Mouse (Mus musculus): ENCODE data around the gene Gabpb1. TPM values are rescaled to one million over a fixed set of nuclear protein-coding genes. Genes with fewer than 3 reads are reported as not detected.

Gabpb1 gene
- total RNA-seq (2021) = 10 to 100 TPM; 18.2 to 18.5 TPM
- long read RNA-seq, experiment 1, full-length matches to known transcripts = 3 of 11 reads
- long read RNA-seq, experiment 1, partial matches to known transcripts = 0 of 11 reads
- long read RNA-seq, experiment 1, other reads (novel, unspliced or antisense) = 8 of 11 reads
- long read RNA-seq, experiment 2, full-length matches to known transcripts = 10 of 23 reads
- long read RNA-seq, experiment 2, partial matches to known transcripts = 3 of 23 reads
- long read RNA-seq, experiment 2, other reads (novel, unspliced or antisense) = 10 of 23 reads

DNA sequence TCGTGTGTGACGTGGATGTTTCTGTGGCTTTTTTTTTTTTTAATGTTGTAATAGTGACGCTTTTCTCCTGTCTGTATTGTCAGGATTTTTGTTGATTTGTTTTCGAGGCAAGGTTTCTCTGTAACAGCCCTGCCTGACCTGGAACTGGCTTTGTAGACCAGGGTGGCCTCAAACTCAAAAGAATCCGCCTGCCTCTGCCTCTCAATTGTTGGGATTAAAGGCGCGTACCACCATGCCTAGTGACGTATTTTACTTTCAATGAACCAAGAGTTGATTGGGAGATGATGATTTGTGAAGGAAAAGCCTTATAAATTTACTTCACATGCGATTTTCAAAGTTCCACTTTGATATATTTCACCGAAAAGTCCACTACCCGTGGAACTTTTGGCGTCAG, at the start of gene Gabpb1:
Gabpb1 (minus strand) TSS at position 216 of the 394 bp plus-strand sequence.
- peak within 1 kb of the TSS; percentile 99 for H3K27ac ChIP-seq
- TF ChIP-seq CTCF (conservative IDR thresholded peaks at IDR 0.05) = no peak
- DNase-seq (ENCODE audit: low spot score in 2 of 2) = peak; percentile 4 to 19
- H3K4me3 ChIP-seq = peak within 1 kb of the TSS; percentile 94

GRCm38 (mm10) chr2:126712950-126713349, 36.8 kb upstream of the Gabpb1 start:
- no peak for DNase-seq (ENCODE audit: low spot score in 2 of 2)
- TF ChIP-seq CTCF (conservative IDR thresholded peaks at IDR 0.05) = no peak
- Histone ChIP-seq H3K4me3 (no peak overlapping the region), H3K27ac (no peak overlapping the region)

DNA sequence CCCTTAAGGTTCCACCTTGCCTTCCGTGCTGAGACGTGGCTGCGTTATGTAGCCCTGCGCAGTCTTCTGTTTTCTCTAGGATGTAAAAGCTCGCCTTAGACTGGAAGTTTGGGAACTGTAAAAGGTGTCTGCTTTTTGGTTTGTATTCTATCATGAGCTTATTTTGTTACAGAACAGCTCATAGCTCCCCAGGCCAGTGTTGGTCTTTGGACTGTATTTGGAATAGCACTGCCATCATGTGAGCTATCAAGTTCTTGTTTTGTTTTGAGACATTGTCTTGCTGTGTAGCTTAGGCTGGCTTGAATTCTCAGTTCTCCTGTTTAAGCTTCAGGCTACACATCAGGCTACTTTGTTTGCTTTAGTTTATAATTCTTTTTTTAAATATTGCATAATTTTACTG, 36.4 kb upstream of the Gabpb1 start:
- no peak overlapping the region for H3K4me3 ChIP-seq
- TF ChIP-seq CTCF (conservative IDR thresholded peaks at IDR 0.05) = no peak
- no peak overlapping the region for H3K27ac ChIP-seq
- DNase-seq (ENCODE audit: low spot score in 2 of 2) = no peak

DNA sequence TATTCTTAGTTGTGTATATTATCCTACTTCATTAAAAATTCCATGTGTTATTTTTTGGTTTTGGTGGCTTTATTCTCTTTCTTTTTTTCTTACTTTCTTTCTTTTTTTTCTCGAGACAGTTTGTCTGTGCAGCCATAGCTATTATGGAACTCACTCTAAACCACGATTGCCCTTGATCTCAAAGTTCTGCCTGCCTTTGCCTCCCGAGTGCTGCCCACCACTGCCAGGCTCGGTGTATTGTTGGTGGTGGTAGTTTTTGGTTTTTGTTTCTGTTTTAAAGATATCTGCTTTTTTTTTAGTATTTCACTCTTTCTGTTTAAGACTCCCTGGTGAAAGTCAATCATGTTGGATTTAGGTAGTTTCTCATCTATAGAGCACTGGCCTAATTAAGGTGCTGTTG, 32.2 kb upstream of the Gabpb1 start:
- TF ChIP-seq CTCF (conservative IDR thresholded peaks at IDR 0.05) = no peak
- no peak overlapping the region for H3K27ac ChIP-seq
- H3K4me3 ChIP-seq = peak overlapping the region; percentile 87
- no peak for DNase-seq (ENCODE audit: low spot score in 2 of 2)

- Histone ChIP-seq H3K27ac (peak overlapping the region; percentile 91), H3K4me3 (peak overlapping the region; percentile 87)
- no peak for DNase-seq (ENCODE audit: low spot score in 2 of 2)
- TF ChIP-seq CTCF (conservative IDR thresholded peaks at IDR 0.05) = no peak
Measured at GRCm38 (mm10) chr2:126707438-126707779, 31.3 kb upstream of the Gabpb1 start.

DNA sequence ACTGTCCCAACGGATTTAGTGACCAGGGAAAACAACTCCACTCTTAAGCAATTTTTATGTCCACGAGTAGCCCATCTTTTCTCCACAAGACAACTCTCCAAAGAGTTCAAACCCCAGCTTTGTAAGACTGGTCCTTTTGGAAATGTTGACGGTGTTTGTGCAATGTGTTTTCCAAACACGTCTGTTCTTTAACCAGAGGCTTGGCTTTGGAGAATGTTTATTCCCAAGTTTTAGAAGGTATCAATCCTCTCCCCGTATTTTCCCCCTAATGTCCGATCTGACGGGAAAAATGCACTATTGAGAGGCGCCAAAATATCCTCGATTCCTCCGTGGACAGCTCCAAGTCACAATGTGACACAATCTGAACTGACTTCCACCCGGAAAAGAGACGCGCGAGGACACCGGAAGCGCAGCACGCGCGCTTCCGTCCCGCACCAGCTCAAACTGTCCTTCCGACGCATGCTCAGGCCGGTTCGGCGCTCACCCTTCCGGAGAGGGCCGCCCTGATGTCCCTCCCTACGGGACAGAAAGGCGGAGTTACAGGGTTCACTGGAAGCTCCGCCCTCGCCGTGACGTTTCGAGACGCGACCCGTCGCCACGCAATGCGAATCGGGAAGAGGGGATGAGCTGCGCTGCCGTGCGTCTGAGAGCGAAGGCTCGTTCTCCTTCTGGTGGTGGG, 30.8 kb upstream of the Gabpb1 start, which contains the start of gene Usp8:
Usp8 (plus strand) TSS at position 570 of the 679 bp plus-strand sequence.
- peak within 1 kb of the TSS; percentile 87 for H3K4me3 ChIP-seq
- no peak for TF ChIP-seq CTCF (conservative IDR thresholded peaks at IDR 0.05)
- H3K27ac ChIP-seq = peak within 1 kb of the TSS; percentile 91
- DNase-seq (ENCODE audit: low spot score in 2 of 2) = peak; percentile 98 to 99

- TF ChIP-seq CTCF (conservative IDR thresholded peaks at IDR 0.05) = no peak
- Histone ChIP-seq H3K4me3 (no peak overlapping the region), H3K27ac (no peak overlapping the region)
- no peak for DNase-seq (ENCODE audit: low spot score in 2 of 2)
Measured at GRCm38 (mm10) chr2:126695285-126695684, 19.1 kb upstream of the Gabpb1 start.

DNA sequence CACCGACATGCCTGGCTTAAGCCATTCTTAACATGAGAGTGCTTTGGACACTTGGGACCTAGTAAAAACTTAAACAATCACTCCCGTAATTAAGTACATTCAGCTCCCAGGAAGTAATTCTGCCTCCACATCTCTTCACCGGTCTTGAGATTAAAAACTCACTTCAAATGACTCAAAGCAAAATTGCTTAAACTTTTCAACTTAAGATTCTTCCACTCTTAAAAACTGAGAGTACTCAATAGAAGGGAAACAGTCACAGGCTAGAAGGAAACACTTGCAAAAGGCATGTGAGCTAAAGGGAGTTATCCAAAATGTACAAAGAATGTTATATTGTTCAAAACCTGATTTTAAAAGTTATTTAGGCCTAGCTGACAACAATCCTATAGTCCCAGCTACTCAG, 15.2 kb upstream of the Gabpb1 start:
- Histone ChIP-seq H3K27ac (no peak overlapping the region), H3K4me3 (no peak overlapping the region)
- no peak for TF ChIP-seq CTCF (conservative IDR thresholded peaks at IDR 0.05)
- DNase-seq (ENCODE audit: low spot score in 2 of 2) = no peak

- Histone ChIP-seq H3K4me3 (no peak overlapping the region), H3K27ac (peak overlapping the region; percentile 40; the same call in 1 of the 2 replicates)
- DNase-seq (ENCODE audit: low spot score in 2 of 2) = no peak
- no peak for TF ChIP-seq CTCF (conservative IDR thresholded peaks at IDR 0.05)
Measured at GRCm38 (mm10) chr2:126682937-126683336, 6.8 kb upstream of the Gabpb1 start.

GRCm38 (mm10) chr2:126682333-126682732, 6.2 kb upstream of the Gabpb1 start:
- Histone ChIP-seq H3K4me3 (no peak overlapping the region), H3K27ac (peak overlapping the region; percentile 40; the same call in 1 of the 2 replicates)
- DNase-seq (ENCODE audit: low spot score in 2 of 2) = no peak
- TF ChIP-seq CTCF (conservative IDR thresholded peaks at IDR 0.05) = no peak

GRCm38 (mm10) chr2:126677366-126677765, 1.2 kb upstream of the Gabpb1 start:
- Histone ChIP-seq H3K27ac (no peak overlapping the region), H3K4me3 (no peak overlapping the region)
- no peak for DNase-seq (ENCODE audit: low spot score in 2 of 2)
- TF ChIP-seq CTCF (conservative IDR thresholded peaks at IDR 0.05) = no peak

GRCm38 (mm10) chr2:126675169-126676121, 692 bp downstream of the Gabpb1 start:
- peak; percentile 79 to 86 for DNase-seq (ENCODE audit: low spot score in 2 of 2)
- Histone ChIP-seq H3K27ac (peak overlapping the region; percentile 99), H3K4me3 (peak overlapping the region; percentile 94)
- TF ChIP-seq CTCF (conservative IDR thresholded peaks at IDR 0.05) = no peak

Data from layer of hippocampus, adult 2 months (tissue).